Mouse (Mus musculus) liver, adult 2 months (tissue): Measurements from ENCODE around the gene Ndufa11. TPM values are rescaled to one million over a fixed set of nuclear protein-coding genes. Genes with fewer than 3 reads are reported as not detected.

Experiments used
- DNase-seq: peaks from one replicate; pipeline ENCODE4 v3.0.0-alpha.2; 2011; ENCODE audit warnings: low read depth, low spot score; ENCODE audit errors: extremely low read depth
- H3K27ac ChIP-seq: fragments of 200-500 bp; replicated peaks from 2 replicates; pipeline ENCODE4 v1.5.1; 2012; ENCODE audit warnings: low read depth, mild to moderate bottlenecking, control low read depth, inconsistent platforms, low read length; ENCODE audit not compliant: insufficient read depth
- H3K27me3 ChIP-seq: fragments of 200-500 bp; 2 replicates; pipeline ENCODE4 v1.6.1; 2012; ENCODE audit warnings: mild to moderate bottlenecking, moderate library complexity, low read length, inconsistent platforms; ENCODE audit not compliant: control insufficient read depth, insufficient read depth
- H3K36me3 ChIP-seq: fragments of 200-500 bp; 2 replicates; pipeline ENCODE4 v1.6.1; 2012; ENCODE audit warnings: low read length, inconsistent platforms; ENCODE audit not compliant: control insufficient read depth, insufficient read depth
- H3K4me1 ChIP-seq: fragments of 200-500 bp; 2 replicates; pipeline ENCODE4 v1.6.1; 2011; ENCODE audit warnings: low read length; ENCODE audit not compliant: control insufficient read depth, insufficient read depth
- H3K4me3 ChIP-seq: fragments of 200-500 bp; 2 replicates; pipeline ENCODE4 v1.5.1; 2011; ENCODE audit warnings: low read depth, mild to moderate bottlenecking, control low read depth, low read length, moderate library complexity; ENCODE audit not compliant: insufficient read depth
- H3K79me2 ChIP-seq: fragments of 200-500 bp; 2 replicates; pipeline ENCODE4 v1.6.1; 2012; ENCODE audit warnings: inconsistent platforms, mild to moderate bottlenecking, low read length, moderate library complexity; ENCODE audit not compliant: control insufficient read depth, insufficient read depth
- H3K9ac ChIP-seq: fragments of 200-500 bp; 2 replicates; pipeline ENCODE4 v1.6.1; 2012; ENCODE audit warnings: low read depth, mild to moderate bottlenecking, control low read depth, inconsistent platforms, low read length
- CTCF ChIP-seq: fragments of 200-500 bp; IDR thresholded peaks from 2 replicates; pipeline ENCODE4 v1.5.1; 2011; ENCODE audit warnings: low read depth, low read length, control low read depth
- POLR2A ChIP-seq: fragments of 200-500 bp; IDR thresholded peaks from 2 replicates; pipeline ENCODE4 v1.6.1; 2011; ENCODE audit warnings: low read length, control low read depth; ENCODE audit not compliant: insufficient read depth; ENCODE audit errors: extremely low read depth
- WGBS: fragments of 180-500 bp; shearing (Covaris S2); methylation state at CpG from one replicate; pipeline ENCODE4 v1.1.7; 2018; 5-methylcytosine and 5-hydroxymethylcytosine counted together
- polyA plus RNA-seq: library from polyadenylated mRNA; depleted of rRNA; stranded (reverse); fragments of >200 nt; gene quantifications from 2 replicates; pipeline ENCODE4 v1.2.3, GENCODE M21; 2012
- total RNA-seq: library from RNA; depleted of rRNA; stranded (reverse); fragments of >200 nt; gene quantifications from 2 replicates; pipeline ENCODE4 v1.2.3, GENCODE M21; 2014

Gene Ndufa11
- total and polyA plus RNA-seq, 2 experiments, result 110 to 462 TPM

DNA sequence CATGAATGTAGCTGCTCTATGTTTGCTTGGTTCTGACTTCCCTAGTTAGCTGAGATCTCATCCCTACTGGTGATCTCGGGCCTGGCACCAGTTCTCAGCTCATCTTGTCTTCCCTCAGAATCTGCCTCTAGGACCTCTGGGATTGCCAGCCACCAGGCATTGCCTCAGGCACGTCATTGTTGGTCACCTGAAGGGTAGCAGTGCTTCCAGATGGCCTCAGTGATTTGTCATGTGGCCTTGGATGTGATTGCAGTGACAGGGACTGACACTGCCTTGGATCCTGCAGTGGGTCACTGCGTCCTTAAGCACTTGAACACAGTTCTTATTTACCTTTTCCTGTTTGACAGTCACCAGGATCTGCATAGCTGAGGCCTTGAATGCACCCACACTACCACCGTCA is 35.8 kb upstream of the Ndufa11 start:
- TF ChIP-seq CTCF (no peak), POLR2A (no peak)
- Histone ChIP-seq H3K4me3 (no peak overlapping the region), H3K27me3 (no peaks in the 10 kb centered on the region), H3K36me3 (no peaks in the 10 kb centered on the region), H3K4me1 (peaks cover 37% of the 10 kb centered on the region), H3K9ac (no peak overlapping the region), H3K79me2 (peaks cover 50% of the 10 kb centered on the region), H3K27ac (no peak overlapping the region)
- DNase-seq, result peak; percentile 55
- 38% methylated on average over 4 of the region's 4 CpGs for WGBS

- Histone ChIP-seq H3K27ac (peak overlapping the region; percentile 61), H3K4me3 (no peak overlapping the region), H3K79me2 (peaks cover 39% of the 10 kb centered on the region), H3K36me3 (no peaks in the 10 kb centered on the region; the same call in 1 of the 2 replicates), H3K4me1 (peaks cover 45% of the 10 kb centered on the region), H3K9ac (no peak overlapping the region), H3K27me3 (no peaks in the 10 kb centered on the region)
- no peak for DNase-seq
- TF ChIP-seq CTCF (no peak), POLR2A (no peak)
- 65% methylated on average over 3 of the region's 3 CpGs for WGBS
Observed at GRCm38 (mm10) chr17:56682880-56683279, 34.7 kb upstream of the Ndufa11 start.

- H3K4me1 ChIP-seq, result peaks cover 45% of the 10 kb centered on the region
- no peaks in the 10 kb centered on the region; the same call in 1 of the 2 replicates for H3K36me3 ChIP-seq
- H3K27me3 ChIP-seq, result no peaks in the 10 kb centered on the region
- no peak overlapping the region for H3K9ac ChIP-seq
- DNase-seq, result peak; percentile 85
- H3K27ac ChIP-seq, result peak overlapping the region; percentile 61
- 37% methylated on average over 5 of the region's 5 CpGs for WGBS
- peaks cover 41% of the 10 kb centered on the region for H3K79me2 ChIP-seq
- TF ChIP-seq CTCF, result no peak
- no peak overlapping the region for H3K4me3 ChIP-seq
Observed at GRCm38 (mm10) chr17:56683546-56684140, 33.9 kb upstream of the Ndufa11 start.

DNA sequence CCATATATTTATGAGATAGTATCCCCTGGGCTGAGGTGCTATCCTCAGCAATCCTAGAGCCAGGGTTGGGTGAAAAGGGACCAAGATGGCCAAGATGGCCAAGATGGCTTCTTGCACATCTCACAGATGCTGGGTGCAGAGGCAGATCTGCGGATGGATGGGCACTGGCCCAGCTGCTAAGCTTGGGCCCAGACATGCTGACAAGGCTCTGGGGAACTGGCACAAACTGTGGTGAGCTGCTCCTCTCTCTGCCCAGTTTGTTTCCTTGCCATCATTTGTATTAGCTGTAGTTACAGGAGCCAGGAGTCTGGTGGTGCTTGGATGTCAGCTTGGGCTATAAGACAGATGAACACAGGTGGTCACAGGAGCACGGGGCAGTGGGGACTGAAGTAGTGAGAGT is 32.9 kb upstream of the Ndufa11 start:
- Histone ChIP-seq H3K27me3 (no peaks in the 10 kb centered on the region), H3K4me3 (no peak overlapping the region), H3K79me2 (peaks cover 33% of the 10 kb centered on the region), H3K4me1 (peaks cover 45% of the 10 kb centered on the region), H3K9ac (no peak overlapping the region), H3K36me3 (peaks cover 3% of the 10 kb centered on the region; the same call in 1 of the 2 replicates), H3K27ac (peak overlapping the region; percentile 64; the same call in 1 of the 2 replicates)
- DNase-seq, result no peak
- WGBS, result 59% methylated on average over 2 of the region's 2 CpGs
- TF ChIP-seq POLR2A, result no peak
- no peak for TF ChIP-seq CTCF

GRCm38 (mm10) chr17:56686801-56687200 is 30.8 kb upstream of the Ndufa11 start:
- H3K4me3 ChIP-seq, result no peak overlapping the region
- TF ChIP-seq POLR2A, result no peak
- no peak for TF ChIP-seq CTCF
- 34% methylated on average over 4 of the region's 4 CpGs for WGBS
- peaks cover 4% of the 10 kb centered on the region; the same call in 1 of the 2 replicates for H3K36me3 ChIP-seq
- 0 out of 2 replicates have a peak overlapping the region, but pooled peaks have one; percentile 4 for H3K9ac ChIP-seq
- H3K4me1 ChIP-seq, result peaks cover 45% of the 10 kb centered on the region
- no peaks in the 10 kb centered on the region for H3K27me3 ChIP-seq
- peaks cover 27% of the 10 kb centered on the region; the same call in 1 of the 2 replicates for H3K79me2 ChIP-seq
- H3K27ac ChIP-seq, result peak overlapping the region; percentile 68
- DNase-seq, result peak; percentile 95

- Histone ChIP-seq H3K36me3 (peaks cover 4% of the 10 kb centered on the region; the same call in 1 of the 2 replicates), H3K4me1 (peaks cover 36% of the 10 kb centered on the region), H3K4me3 (no peak overlapping the region), H3K27me3 (no peaks in the 10 kb centered on the region), H3K79me2 (peaks cover 32% of the 10 kb centered on the region; the same call in 1 of the 2 replicates), H3K27ac (no peak overlapping the region), H3K9ac (no peak overlapping the region)
- no peak for DNase-seq
- no peak for TF ChIP-seq POLR2A
- no peak for TF ChIP-seq CTCF
Observed at GRCm38 (mm10) chr17:56688045-56688444, 29.5 kb upstream of the Ndufa11 start.
